In the genomic region with DNA sequence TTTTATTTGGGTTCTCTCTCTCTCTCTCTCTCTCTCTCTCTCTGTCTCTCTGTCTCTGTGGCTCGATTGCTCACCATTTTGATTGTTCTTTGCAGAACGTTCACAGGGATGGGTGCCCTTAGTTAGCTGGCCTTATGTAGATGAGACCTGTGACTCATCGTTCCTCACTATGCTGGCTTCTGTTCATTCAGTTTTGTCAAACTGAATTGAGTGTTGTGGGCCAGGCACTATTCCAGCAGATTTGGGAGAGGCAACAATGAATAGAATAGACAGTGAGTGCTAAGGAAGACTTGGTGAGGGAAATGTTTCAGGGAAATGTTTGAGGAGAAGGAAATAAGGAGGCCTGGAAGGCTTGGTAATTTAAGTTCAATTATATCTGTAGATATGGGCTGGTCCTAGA, we compare ENCODE assay signal across 12 mouse cellular contexts.
"Had no signal": no experiment of that assay in that cellular context is flagged by ENCODE, and none has a peak within 500 bp of the region (broad histone marks: within the 10 kb centered on the region; RNA-seq: fewer than 3 reads in every experiment).

No protein-coding gene starts in this region.

- DNase-seq: left cerebral cortex, postnatal 4 days; liver; liver, embryonic 13.5 days; liver, postnatal 0 days; lung, adult 18-20 months; lung, adult 2 months; lung, embryonic 14.5 days; lung, postnatal 10 days; lung, postnatal 14 days; lung, postnatal 36 days; lung, postnatal 4 days; midbrain, embryonic 14.5 days had no signal
